In genomic region chr2:35453736-35454135, GRCm38 (mm10) we compare ENCODE assay signal across 30 mouse cellular contexts. TPM values are rescaled to one million over a fixed set of nuclear protein-coding genes. Genes with fewer than 3 reads are reported as not detected.
A peak's percentile ranks its signal among the peaks of the same experiment; 100 is the strongest.
DNase-seq lines count a peak whose midpoint lies in the region; TF ChIP-seq lines count a peak whose summit lies in the region.
"Had no signal": no experiment of that assay in that cellular context is flagged by ENCODE, and none has a peak within 500 bp of the region (broad histone marks: within the 10 kb centered on the region; RNA-seq: fewer than 3 reads in every experiment).

No protein-coding gene starts in this region.

- no peak for TF ChIP-seq POLR2A in CH12.LX (IDR thresholded peaks at IDR 0.05; ENCODE audit: low read depth, low read length)

- dilution Hi-C loops in CH12.LX (cut with MboI; ENCODE audit: extremely low pct_ligation_motif_present, extremely low pct_unique_long_range_greater_than_20kb, low sequenced_read_pairs) = no loop called here

- peak overlapping the region; percentile 64 for H3K4me2 ChIP-seq in CH12.LX (ENCODE audit: insufficient read depth, low read depth, poor library complexity, severe bottlenecking)
- H3K4me2 ChIP-seq: embryonic facial prominence, embryonic 15.5 days; heart, embryonic 15.5 days; midbrain, embryonic 15.5 days had no signal

- 0 out of 2 replicates have a peak, but pooled peaks have one; percentile 31 for TF ChIP-seq EP300 in CH12.LX (IDR thresholded peaks at IDR 0.05; ENCODE audit: low read length)

- H3K27me3 ChIP-seq in CH12.LX (replicated peaks) = no peaks in the 10 kb centered on the region
- H3K27me3 ChIP-seq in splenic B cell, adult 2 months (ENCODE audit: control insufficient read depth, insufficient read depth, low read length, poor library complexity, severe bottlenecking) = no peaks in the 10 kb centered on the region
- H3K27me3 ChIP-seq: embryonic facial prominence, embryonic 15.5 days; heart, embryonic 15.5 days; midbrain, embryonic 15.5 days had no signal

- no peak overlapping the region for H3K4me3 ChIP-seq in CH12.LX (replicated peaks in 1 of 3; ENCODE audit: low read depth in 2 of 3, low read length in 2 of 3, poor library complexity in 1 of 3)
- H3K4me3 ChIP-seq: embryonic facial prominence, embryonic 15.5 days; forebrain, embryonic 10.5 days; heart, embryonic 15.5 days; hindbrain, embryonic 10.5 days; megakaryocyte, embryonic 14.5 days; midbrain, embryonic 15.5 days had no signal

- H3K9ac ChIP-seq in CH12.LX (ENCODE audit: insufficient read depth, low read depth) = 0 out of 2 replicates have a peak overlapping the region, but pooled peaks have one; percentile 11
- H3K9ac ChIP-seq: embryonic facial prominence, embryonic 15.5 days; heart, embryonic 15.5 days; liver, embryonic 14.5 days; midbrain, embryonic 15.5 days had no signal

- peaks cover 39 to 61% of the 10 kb centered on the region in 2 experiments for H3K4me1 ChIP-seq in CH12.LX (ENCODE audit: control insufficient read depth in 1 of 2, insufficient read depth in 2 of 2)
- H3K4me1 ChIP-seq: midbrain, embryonic 15.5 days had no signal

- H3K79me2 ChIP-seq in CH12.LX (replicated peaks; ENCODE audit: control insufficient read depth, extremely low read depth, insufficient read depth, poor library complexity, severe bottlenecking) = peaks cover 82% of the 10 kb centered on the region

- in situ Hi-C loops in CH12.LX (cut with MboI; ENCODE audit: low pct_ligation_motif_present, low pct_unique_long_range_greater_than_20kb, low sequenced_read_pairs) = no loop called here

- no peak; the same call in none of the 2 replicates for TF ChIP-seq RAD21 in CH12.LX (IDR thresholded peaks at IDR 0.05; ENCODE audit: low read depth, low read length)

- H3K36me3 ChIP-seq in CH12.LX (replicated peaks in 1 of 2; ENCODE audit: control insufficient read depth in 1 of 2, insufficient read depth in 1 of 2, low read length in 1 of 2) = peaks cover 1 to 29% of the 10 kb centered on the region in 2 experiments
- peaks cover 2% of the 10 kb centered on the region; the same call in 1 of the 2 replicates for H3K36me3 ChIP-seq in splenic B cell, adult 2 months (ENCODE audit: control insufficient read depth, insufficient read depth, low read length, poor library complexity, severe bottlenecking)
- H3K36me3 ChIP-seq: embryonic facial prominence, embryonic 15.5 days; forebrain, embryonic 10.5 days; heart, embryonic 15.5 days; hindbrain, embryonic 10.5 days; midbrain, embryonic 15.5 days had no signal

- H3K9me3 ChIP-seq in CH12.LX (replicated peaks; ENCODE audit: low read length) = peaks cover 5% of the 10 kb centered on the region
- H3K9me3 ChIP-seq: embryonic facial prominence, embryonic 15.5 days; forebrain, embryonic 10.5 days; heart, embryonic 15.5 days; hindbrain, embryonic 10.5 days; megakaryocyte, embryonic 14.5 days; midbrain, embryonic 15.5 days had no signal

- DNase-seq in thymus, postnatal 0 days (ENCODE audit: low spot score) = peak; percentile 77
- DNase-seq in thymus, adult 18-20 months = no peak
- no peak for DNase-seq in CH12.LX (ENCODE audit: extremely low read depth)
- DNase-seq in induced T-regulatory cell, adult 2 months (ENCODE audit: low read depth) = peak; percentile 85
- DNase-seq in splenic B cell, adult 2 months (ENCODE audit: low read depth, low spot score) = peak; percentile 54
- no peak for DNase-seq in adrenal gland, postnatal 4 days (ENCODE audit: low spot score in 2 of 2)
- DNase-seq in frontal cortex, adult 2 months (ENCODE audit: extremely low spot score in 1 of 2, low spot score in 1 of 2) = no peak
- DNase-seq in lung, postnatal 14 days = no peak
- DNase-seq: adrenal gland, postnatal 10 days; cerebellum, adult 11 months; cerebellum, postnatal 14 days; embryo, embryonic 11 days; heart, adult 18-20 months; kidney, adult 2 months; kidney, postnatal 10 days; right cerebral cortex, postnatal 4 days had no signal

- peak overlapping the region; percentile 57; the same call in 1 of the 2 replicates for H3K27ac ChIP-seq in CH12.LX (ENCODE audit: insufficient read depth, low read depth)
- H3K27ac ChIP-seq: embryonic facial prominence, embryonic 15.5 days; forebrain, embryonic 10.5 days; heart, embryonic 15.5 days; hindbrain, embryonic 10.5 days; liver, embryonic 14.5 days; midbrain, embryonic 15.5 days had no signal

- no peak for TF ChIP-seq CTCF in CH12.LX (conservative IDR thresholded peaks at IDR 0.05 in 1 of 2, IDR thresholded peaks at IDR 0.05 in 1 of 2; ENCODE audit: low read depth in 2 of 2, low read length in 2 of 2)

TF ChIP-seq in CH12.LX, 34 proteins besides CTCF, POLR2A, EP300 and RAD21:
- TF ChIP-seq BHLHE40 (IDR thresholded peaks at IDR 0.05; ENCODE audit: low read depth, low read length) = no peak
- TF ChIP-seq ETS1 (conservative IDR thresholded peaks at IDR 0.05; ENCODE audit: low read depth, low read length) = peak; percentile 70
- peak; percentile 55; the same call in 1 of the 2 replicates for TF ChIP-seq MEF2A (IDR thresholded peaks at IDR 0.05; ENCODE audit: borderline replicate concordance, low read depth, low read length)
- TF ChIP-seq TCF12 (IDR thresholded peaks at IDR 0.05; ENCODE audit: low read depth, low read length) = 0 out of 2 replicates have a peak, but pooled peaks have one; percentile 26
- no peak for TF ChIP-seq UBTF (IDR thresholded peaks at IDR 0.05; ENCODE audit: low read depth, low read length)
- TF ChIP-seq SMC3 (IDR thresholded peaks at IDR 0.05; ENCODE audit: low read depth, low read length) = no peak
- TF ChIP-seq MAX (IDR thresholded peaks at IDR 0.05; ENCODE audit: low read length) = no peak
- peak; percentile 96 for TF ChIP-seq ZNF384 (IDR thresholded peaks at IDR 0.05; ENCODE audit: low read depth, low read length)
- TF ChIP-seq IRF4 (IDR thresholded peaks at IDR 0.05; ENCODE audit: low read depth, low read length) = peak; percentile 56
- TF ChIP-seq MYC (IDR thresholded peaks at IDR 0.05; ENCODE audit: low read depth, low read length) = no peak
- peak; percentile 46 for TF ChIP-seq SIN3A (IDR thresholded peaks at IDR 0.05; ENCODE audit: low read length)

RNA-seq across cellular contexts. Expression of gene Ggta1, which starts 9.3 kb away (rescaled TPM):
- polyA plus RNA-seq in thymus, postnatal 0 days (2015; fragmentation: Nextera tagmentation; extraction: Ambion mirVana) = 26.2 and 27.3 TPM in 2 replicates
- total RNA-seq in CH12.LX (2012; rRNA removed) (55.8 and 67.2 TPM in 2 replicates), CH12.LX (2014; rRNA removed) (46.9 and 52.0 TPM in 2 replicates)
- polyA plus RNA-seq in CH12.LX (2012; ENCODE audit: insufficient read length, low read depth) = 38.4 and 40.5 TPM in 2 replicates
- total RNA-seq in adrenal gland, postnatal 4 days (2021) = 10 to 100 TPM; 15.0 to 15.4 TPM
- polyA plus RNA-seq in frontal cortex, adult 2 months (2012; rRNA removed) = 3.8 TPM in 2 replicates

RNA-seq across cellular contexts. Expression of gene 4930402F06Rik, which starts 56.8 kb away (rescaled TPM):
- polyA plus RNA-seq in thymus, postnatal 0 days (2015; fragmentation: Nextera tagmentation; extraction: Ambion mirVana) = not detected in 2 replicates
- total RNA-seq in CH12.LX (2012; rRNA removed) (not detected in 2 replicates), CH12.LX (2014; rRNA removed) (not detected in 2 replicates)
- not detected in 2 replicates for polyA plus RNA-seq in CH12.LX (2012; ENCODE audit: insufficient read length, low read depth)
- not detected for total RNA-seq in adrenal gland, postnatal 4 days (2021)
- not detected in 2 replicates for polyA plus RNA-seq in frontal cortex, adult 2 months (2012; rRNA removed)
- total RNA-seq: adrenal gland, postnatal 10 days; gastrocnemius, adult 8-10 months; heart, adult 18-20 months; layer of hippocampus, adult 18-20 months; layer of hippocampus, postnatal 25 days; left cerebral cortex, postnatal 14 days had no signal
- polyA plus RNA-seq: embryonic facial prominence, embryonic 15.5 days; forebrain, embryonic 10.5 days; heart, embryonic 15.5 days; hindbrain, embryonic 10.5 days; kidney, adult 2 months; limb, embryonic 14.5 days; liver, embryonic 14.5 days; lung, embryonic 16.5 days; midbrain, embryonic 15.5 days; stomach, embryonic 14.5 days had no signal

Comparison
In these comparisons a context has a peak if more than half of its experiments do, and no peak if none do; other contexts are left out.
1. DNase-seq: peak in thymus, postnatal 0 days (single experiment), induced T-regulatory cell, adult 2 months (single experiment) and splenic B cell, adult 2 months (single experiment); none in thymus, adult 18-20 months (0 of 2), CH12.LX (single experiment), adrenal gland, postnatal 4 days (0 of 2), frontal cortex, adult 2 months (0 of 2) and lung, postnatal 14 days (single experiment).